Mouse (Mus musculus) frontal cortex, adult (tissue): ENCODE data around the gene Creb3l2.
"Not testable (repeated sequence)": the region's sequence is repeated elsewhere in the genome, so short reads cannot be mapped to it uniquely, and the experiment has no call there.

ENCODE experiments used
- ATAC-seq: cut with Nextera tagmentation; 2 replicates; pipeline ENCODE4 v1.9.2; 2017; ENCODE audit warnings: mild to moderate bottlenecking, moderate library complexity, mixed read lengths; ENCODE audit not compliant: low TSS enrichment

The Creb3l2 gene

GRCm38 (mm10) chr6:37442041-37442667 is at the start of gene Creb3l2:
TSS of gene Creb3l2 (minus strand) at chr6:37442146.
- ATAC-seq, result peak; percentile 96

GRCm38 (mm10) chr6:37486502-37486901 is 44.6 kb upstream of the Creb3l2 start:
- no peak for ATAC-seq

- peak; percentile 99 for ATAC-seq
Measured at GRCm38 (mm10) chr6:37484588-37485070, 42.7 kb upstream of the Creb3l2 start.

GRCm38 (mm10) chr6:37483262-37483661 is 41.3 kb upstream of the Creb3l2 start:
- ATAC-seq, result no peak

GRCm38 (mm10) chr6:37481147-37481546 is 39.2 kb upstream of the Creb3l2 start:
- ATAC-seq, result no peak

GRCm38 (mm10) chr6:37480008-37480407 is 38.1 kb upstream of the Creb3l2 start:
- no peak for ATAC-seq

- no peak for ATAC-seq
Measured at GRCm38 (mm10) chr6:37478481-37478880, 36.5 kb upstream of the Creb3l2 start.

- ATAC-seq, result peak; percentile 80
Measured at GRCm38 (mm10) chr6:37473674-37474342, 31.9 kb upstream of the Creb3l2 start.

- no peak for ATAC-seq
Measured at GRCm38 (mm10) chr6:37470216-37470615, 28.3 kb upstream of the Creb3l2 start.

- ATAC-seq, result peak; percentile 82
Measured at GRCm38 (mm10) chr6:37465847-37466246, 23.9 kb upstream of the Creb3l2 start.

GRCm38 (mm10) chr6:37465356-37465755 is 23.4 kb upstream of the Creb3l2 start:
- ATAC-seq, result no peak

GRCm38 (mm10) chr6:37464585-37464984 is 22.6 kb upstream of the Creb3l2 start:
- ATAC-seq, result peak; percentile 26; the same call in 1 of the 2 replicates

- ATAC-seq, result peak; percentile 98
Measured at GRCm38 (mm10) chr6:37463517-37464482, 21.9 kb upstream of the Creb3l2 start.

- ATAC-seq, result no peak
Measured at GRCm38 (mm10) chr6:37460681-37461080, 18.7 kb upstream of the Creb3l2 start.

GRCm38 (mm10) chr6:37459656-37460055 is 17.7 kb upstream of the Creb3l2 start:
- not testable (repeated sequence) for ATAC-seq

GRCm38 (mm10) chr6:37457990-37458655 is 16.2 kb upstream of the Creb3l2 start:
- peak; percentile 99 for ATAC-seq

- ATAC-seq, result no peak
Measured at GRCm38 (mm10) chr6:37455540-37455939, 13.6 kb upstream of the Creb3l2 start.

GRCm38 (mm10) chr6:37453047-37453446 is 11.1 kb upstream of the Creb3l2 start:
- ATAC-seq, result no peak

- no peak for ATAC-seq
Measured at GRCm38 (mm10) chr6:37451664-37452063, 9.7 kb upstream of the Creb3l2 start.

- ATAC-seq, result peak; percentile 83
Measured at GRCm38 (mm10) chr6:37447704-37448466, 5.9 kb upstream of the Creb3l2 start.

GRCm38 (mm10) chr6:37442781-37443180 is 835 bp upstream of the Creb3l2 start:
- no peak for ATAC-seq
